Mouse (Mus musculus): ENCODE measurements around the gene Rfc4. TPM values are rescaled to one million over a fixed set of nuclear protein-coding genes. Genes with fewer than 3 reads are reported as not detected.
A peak's percentile ranks its signal among the peaks of the same experiment; 100 is the strongest.

Gene Rfc4
- polyA plus RNA-seq (2016; fragmentation: Nextera tagmentation; extraction: Ambion mirVana) = 175 and 179 TPM in 2 replicates

DNA sequence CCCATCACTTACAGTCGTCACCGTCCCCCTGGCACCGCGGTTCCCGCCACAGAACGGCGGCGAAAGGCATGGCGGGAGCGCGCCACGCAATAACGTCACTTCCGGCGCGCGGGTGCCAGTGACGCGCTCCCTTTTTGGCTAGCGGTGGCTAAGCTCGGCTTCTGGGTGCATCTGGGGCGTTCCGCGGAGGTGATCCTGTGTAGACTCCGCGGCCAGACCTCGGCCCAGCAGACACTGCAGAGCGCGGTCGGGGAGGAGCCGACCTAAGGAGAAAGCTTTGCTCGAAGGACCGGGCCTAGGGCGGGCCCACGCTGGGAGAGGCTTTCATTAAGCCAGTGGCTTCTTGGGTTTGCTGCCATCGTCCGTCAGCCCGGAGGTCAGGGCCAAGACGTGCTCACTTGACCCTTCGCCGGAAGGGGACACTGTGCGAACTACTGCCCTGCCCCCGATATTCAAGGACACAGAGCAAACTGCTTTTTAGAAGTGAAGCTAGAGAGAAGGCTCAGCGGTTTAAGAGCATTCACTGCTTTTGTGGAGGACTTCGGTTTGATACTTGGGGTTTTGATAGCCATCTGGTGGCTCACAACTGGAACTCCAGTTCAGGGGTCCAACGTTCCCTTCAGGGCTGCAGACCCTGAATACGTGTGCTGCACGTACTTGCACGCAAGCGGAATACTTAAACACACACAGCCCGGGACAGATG is at the start of gene Rfc4:
Rfc4 (minus strand) TSS at position 65 of the 703 bp plus-strand sequence.
- Histone ChIP-seq H3K36me3 (peaks cover 17% of the 10 kb centered on the region), H3K4me1 (replicated peaks) (peaks cover 12% of the 10 kb centered on the region), H3K9me3 (no peaks in the 10 kb centered on the region), H3K27ac (peak within 1 kb of the TSS; percentile 98), H3K4me3 (replicated peaks) (peak within 1 kb of the TSS; percentile 70), H3K9ac (replicated peaks) (peak within 1 kb of the TSS; percentile 86), H3K4me2 (peak within 1 kb of the TSS; percentile 62), H3K27me3 (no peaks in the 10 kb centered on the region)
- WGBS = under 1% methylated on average over 51 of the region's 51 CpGs
- ATAC-seq (ENCODE audit: insufficient number of reproducible peaks, insufficient read depth, low FRiP score, low TSS enrichment, low read depth) = peak; percentile 87

DNA sequence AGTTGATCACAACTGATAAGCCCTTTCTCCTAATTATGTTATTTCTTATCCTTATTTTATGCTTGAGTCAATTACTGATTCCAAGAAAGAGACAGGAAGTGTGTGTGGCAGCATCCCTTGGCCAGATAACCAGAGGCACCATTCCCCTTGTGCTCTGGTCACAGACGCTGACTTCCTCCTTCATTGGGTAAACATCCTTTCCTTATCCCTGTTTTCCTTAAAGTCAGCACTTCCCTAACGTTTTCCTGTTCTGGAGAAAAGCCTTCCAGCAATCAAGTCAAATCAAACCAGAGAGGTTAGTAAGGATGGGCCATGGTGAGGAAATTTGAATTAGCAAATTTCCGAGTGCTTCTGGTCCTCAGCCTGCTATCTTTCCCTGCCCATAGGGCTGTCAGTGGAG is 48.4 kb upstream of the Rfc4 start:
- H3K27ac ChIP-seq = no peak overlapping the region
- no peaks in the 10 kb centered on the region for H3K36me3 ChIP-seq
- no peak overlapping the region for H3K9ac ChIP-seq (replicated peaks)
- no peaks in the 10 kb centered on the region for H3K27me3 ChIP-seq
- H3K4me1 ChIP-seq (replicated peaks) = no peaks in the 10 kb centered on the region
- no peak for ATAC-seq (ENCODE audit: insufficient number of reproducible peaks, insufficient read depth, low FRiP score, low TSS enrichment, low read depth)
- 0 out of 2 replicates have a peak, but pooled peaks cover 7% of the 10 kb centered on the region for H3K9me3 ChIP-seq
- WGBS = 60% methylated on average over 3 of the region's 3 CpGs
- H3K4me3 ChIP-seq (replicated peaks) = no peak overlapping the region
- H3K4me2 ChIP-seq = no peak overlapping the region

DNA sequence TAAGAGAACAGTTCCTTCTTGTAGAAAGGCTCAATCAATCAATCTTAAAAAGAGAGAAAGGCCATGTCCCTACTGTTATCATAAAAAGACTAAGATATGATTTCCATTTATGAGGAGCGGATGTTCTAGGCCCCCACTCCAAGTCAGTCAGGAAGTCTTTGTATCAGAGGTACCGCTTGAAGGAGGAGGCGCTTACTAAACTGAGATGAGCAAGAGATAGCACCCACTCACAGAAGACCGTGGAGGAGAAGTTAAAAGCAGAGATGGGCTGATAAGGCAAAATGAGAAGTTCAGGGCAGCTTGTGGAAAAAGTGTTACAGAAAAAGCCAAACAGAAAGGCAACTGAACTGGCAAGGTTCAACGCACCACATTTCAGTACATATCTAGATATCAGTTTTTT is 47.3 kb upstream of the Rfc4 start:
- Histone ChIP-seq H3K4me1 (replicated peaks) (no peaks in the 10 kb centered on the region), H3K27ac (no peak overlapping the region), H3K4me3 (replicated peaks) (no peak overlapping the region), H3K9me3 (0 out of 2 replicates have a peak, but pooled peaks cover 7% of the 10 kb centered on the region), H3K36me3 (no peaks in the 10 kb centered on the region), H3K4me2 (no peak overlapping the region), H3K27me3 (no peaks in the 10 kb centered on the region), H3K9ac (replicated peaks) (no peak overlapping the region)
- WGBS = 93% methylated on average over 5 of the region's 5 CpGs
- no peak for ATAC-seq (ENCODE audit: insufficient number of reproducible peaks, insufficient read depth, low FRiP score, low TSS enrichment, low read depth)

DNA sequence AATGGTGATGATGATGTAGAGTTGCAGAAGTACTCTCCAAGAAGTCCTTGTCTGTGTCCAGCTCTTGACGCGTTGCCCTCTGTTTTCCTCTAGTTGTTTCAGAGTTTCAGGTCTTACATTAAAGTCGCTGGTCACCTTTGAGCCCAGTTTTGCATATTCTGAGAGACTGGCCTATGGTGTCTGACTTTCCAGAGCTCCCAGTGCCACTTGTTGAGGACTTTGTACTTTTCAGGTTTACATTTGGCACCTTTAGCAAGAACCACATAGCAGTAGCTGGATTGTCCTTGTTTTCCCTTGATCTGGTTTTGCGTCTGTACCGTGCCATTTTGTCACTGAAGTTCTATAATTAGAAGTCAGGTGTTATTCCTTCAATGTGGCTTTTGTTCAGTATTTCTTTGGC is 46.4 kb upstream of the Rfc4 start:
- ATAC-seq (ENCODE audit: insufficient number of reproducible peaks, insufficient read depth, low FRiP score, low TSS enrichment, low read depth) = no peak
- Histone ChIP-seq H3K9ac (replicated peaks) (no peak overlapping the region), H3K36me3 (no peaks in the 10 kb centered on the region), H3K4me3 (replicated peaks) (no peak overlapping the region), H3K27ac (no peak overlapping the region), H3K4me2 (no peak overlapping the region), H3K4me1 (replicated peaks) (no peaks in the 10 kb centered on the region), H3K9me3 (0 out of 2 replicates have a peak, but pooled peaks cover 7% of the 10 kb centered on the region), H3K27me3 (no peaks in the 10 kb centered on the region)
- WGBS = 92% methylated on average over 5 of the region's 5 CpGs

GRCm38 (mm10) chr16:23170813-23171212 is 43.3 kb upstream of the Rfc4 start:
- Histone ChIP-seq H3K9ac (replicated peaks) (no peak overlapping the region), H3K9me3 (0 out of 2 replicates have a peak, but pooled peaks cover 7% of the 10 kb centered on the region), H3K4me3 (replicated peaks) (no peak overlapping the region), H3K27me3 (no peaks in the 10 kb centered on the region), H3K4me2 (no peak overlapping the region), H3K27ac (no peak overlapping the region), H3K4me1 (replicated peaks) (no peaks in the 10 kb centered on the region), H3K36me3 (no peaks in the 10 kb centered on the region)
- no peak for ATAC-seq (ENCODE audit: insufficient number of reproducible peaks, insufficient read depth, low FRiP score, low TSS enrichment, low read depth)
- WGBS = 88% methylated on average over 3 of the region's 3 CpGs

DNA sequence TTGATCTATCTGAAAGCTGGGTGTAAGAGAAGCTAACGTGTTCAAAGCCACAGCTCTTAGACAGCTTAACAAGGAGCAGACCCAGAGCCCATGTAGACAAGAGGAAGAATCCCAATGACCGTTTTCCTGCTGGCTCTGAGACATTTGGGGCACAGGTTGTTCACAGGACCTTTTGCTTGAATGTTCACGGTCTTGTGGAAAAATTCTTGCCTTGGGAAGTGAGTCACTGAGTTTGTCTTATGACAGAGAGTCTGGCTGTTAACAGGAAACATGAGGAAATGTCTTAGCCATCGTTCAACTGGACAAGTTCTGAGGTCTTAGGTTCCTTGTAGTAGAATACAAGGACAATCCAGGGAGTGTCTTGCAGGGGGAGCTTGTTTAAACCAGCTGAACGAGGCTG is 39.5 kb upstream of the Rfc4 start:
- H3K36me3 ChIP-seq = no peaks in the 10 kb centered on the region
- H3K9ac ChIP-seq (replicated peaks) = no peak overlapping the region
- H3K27me3 ChIP-seq = no peaks in the 10 kb centered on the region
- H3K4me3 ChIP-seq (replicated peaks) = no peak overlapping the region
- no peak for ATAC-seq (ENCODE audit: insufficient number of reproducible peaks, insufficient read depth, low FRiP score, low TSS enrichment, low read depth)
- H3K4me2 ChIP-seq = no peak overlapping the region
- no peak overlapping the region for H3K27ac ChIP-seq
- no peaks in the 10 kb centered on the region for H3K4me1 ChIP-seq (replicated peaks)
- H3K9me3 ChIP-seq = no peaks in the 10 kb centered on the region
- 72% methylated on average over 5 of the region's 5 CpGs for WGBS

GRCm38 (mm10) chr16:23166646-23167045 is 39.1 kb upstream of the Rfc4 start:
- 90% methylated on average over 1 of the region's 1 CpGs for WGBS
- no peak overlapping the region for H3K4me3 ChIP-seq (replicated peaks)
- H3K27ac ChIP-seq = no peak overlapping the region
- H3K9ac ChIP-seq (replicated peaks) = no peak overlapping the region
- H3K27me3 ChIP-seq = no peaks in the 10 kb centered on the region
- no peaks in the 10 kb centered on the region for H3K9me3 ChIP-seq
- no peaks in the 10 kb centered on the region for H3K4me1 ChIP-seq (replicated peaks)
- ATAC-seq (ENCODE audit: insufficient number of reproducible peaks, insufficient read depth, low FRiP score, low TSS enrichment, low read depth) = no peak
- no peak overlapping the region for H3K4me2 ChIP-seq
- no peaks in the 10 kb centered on the region for H3K36me3 ChIP-seq

DNA sequence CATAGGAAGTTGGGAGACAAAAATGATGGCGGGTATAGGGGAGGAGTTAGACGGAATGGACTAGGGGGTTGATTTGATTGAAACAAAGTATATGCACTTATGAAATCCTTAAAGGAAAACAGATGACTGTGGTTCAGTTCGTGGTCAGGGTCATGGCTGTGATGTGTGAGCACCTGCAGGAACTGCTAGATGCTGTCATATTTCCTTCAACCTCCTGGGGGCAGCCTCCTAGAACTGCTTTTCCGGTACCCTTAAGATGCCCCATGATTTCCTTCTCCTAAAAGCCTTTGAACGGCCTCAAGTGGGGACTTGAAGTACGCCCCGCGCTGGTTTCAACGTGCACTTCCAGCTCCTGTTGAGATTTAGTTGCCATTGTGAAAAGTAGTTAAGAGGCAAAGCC is 37.9 kb upstream of the Rfc4 start:
- no peaks in the 10 kb centered on the region for H3K4me1 ChIP-seq (replicated peaks)
- ATAC-seq (ENCODE audit: insufficient number of reproducible peaks, insufficient read depth, low FRiP score, low TSS enrichment, low read depth) = no peak
- H3K9me3 ChIP-seq = no peaks in the 10 kb centered on the region
- WGBS = 56% methylated on average over 9 of the region's 9 CpGs
- H3K4me2 ChIP-seq = no peak overlapping the region
- no peak overlapping the region for H3K9ac ChIP-seq (replicated peaks)
- H3K27me3 ChIP-seq = no peaks in the 10 kb centered on the region
- no peaks in the 10 kb centered on the region for H3K36me3 ChIP-seq
- H3K27ac ChIP-seq = no peak overlapping the region
- no peak overlapping the region for H3K4me3 ChIP-seq (replicated peaks)

GRCm38 (mm10) chr16:23164443-23164842 is 36.9 kb upstream of the Rfc4 start:
- Histone ChIP-seq H3K9me3 (no peaks in the 10 kb centered on the region), H3K27me3 (no peaks in the 10 kb centered on the region), H3K27ac (no peak overlapping the region), H3K36me3 (no peaks in the 10 kb centered on the region), H3K9ac (replicated peaks) (no peak overlapping the region), H3K4me1 (replicated peaks) (no peaks in the 10 kb centered on the region), H3K4me2 (no peak overlapping the region), H3K4me3 (replicated peaks) (no peak overlapping the region)
- WGBS = 80% methylated on average over 6 of the region's 6 CpGs
- ATAC-seq (ENCODE audit: insufficient number of reproducible peaks, insufficient read depth, low FRiP score, low TSS enrichment, low read depth) = no peak

GRCm38 (mm10) chr16:23162116-23162515 is 34.6 kb upstream of the Rfc4 start:
- no peaks in the 10 kb centered on the region for H3K4me1 ChIP-seq (replicated peaks)
- no peak overlapping the region for H3K4me2 ChIP-seq
- 86% methylated on average over 3 of the region's 3 CpGs for WGBS
- H3K9ac ChIP-seq (replicated peaks) = no peak overlapping the region
- no peak for ATAC-seq (ENCODE audit: insufficient number of reproducible peaks, insufficient read depth, low FRiP score, low TSS enrichment, low read depth)
- H3K9me3 ChIP-seq = no peaks in the 10 kb centered on the region
- no peaks in the 10 kb centered on the region for H3K27me3 ChIP-seq
- no peaks in the 10 kb centered on the region for H3K36me3 ChIP-seq
- no peak overlapping the region for H3K27ac ChIP-seq
- H3K4me3 ChIP-seq (replicated peaks) = no peak overlapping the region

DNA sequence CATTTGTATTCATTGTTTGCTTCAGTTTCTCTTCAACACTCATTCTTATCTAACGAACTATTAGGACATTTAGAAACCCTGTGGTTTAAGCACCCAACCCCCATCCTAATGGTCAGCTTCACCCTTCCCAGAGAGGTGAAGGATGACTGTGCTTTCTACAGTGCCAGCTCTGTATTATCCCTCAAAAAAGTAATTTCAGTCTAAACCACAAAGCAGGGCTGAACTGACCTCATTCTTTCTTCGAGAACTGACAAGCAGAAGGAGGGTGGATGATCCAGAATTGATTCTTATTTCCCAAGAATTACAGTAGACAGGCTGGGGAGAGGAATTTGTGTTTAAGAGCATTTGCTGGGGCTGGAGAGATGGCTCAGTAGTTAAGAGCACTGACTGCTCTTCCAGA is 32.2 kb upstream of the Rfc4 start:
- Histone ChIP-seq H3K36me3 (no peaks in the 10 kb centered on the region), H3K9ac (replicated peaks) (no peak overlapping the region), H3K4me1 (replicated peaks) (no peaks in the 10 kb centered on the region), H3K4me3 (replicated peaks) (no peak overlapping the region), H3K4me2 (no peak overlapping the region), H3K9me3 (no peaks in the 10 kb centered on the region), H3K27me3 (no peaks in the 10 kb centered on the region), H3K27ac (no peak overlapping the region)
- no peak for ATAC-seq (ENCODE audit: insufficient number of reproducible peaks, insufficient read depth, low FRiP score, low TSS enrichment, low read depth)
- 74% methylated on average over 2 of the region's 2 CpGs for WGBS

DNA sequence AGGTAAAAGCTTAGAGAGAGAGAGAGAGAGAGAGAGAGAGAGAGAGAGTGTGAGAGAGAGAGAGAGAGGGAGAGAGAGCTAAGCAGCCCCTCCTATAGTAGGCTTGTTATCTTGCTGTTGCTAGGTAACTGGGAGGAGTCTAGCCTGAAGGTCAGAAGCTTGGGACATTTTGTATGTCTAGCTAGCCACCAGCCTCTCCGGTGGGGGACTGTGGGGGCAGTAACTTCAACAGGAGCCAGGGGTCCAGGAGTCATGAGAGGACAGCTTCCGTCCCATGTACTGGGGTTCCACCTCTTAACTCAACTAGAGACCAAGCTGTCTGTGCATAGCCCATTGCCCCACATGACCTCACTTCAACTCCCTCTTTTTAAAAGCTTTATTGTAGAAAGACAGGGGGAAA is 31.4 kb upstream of the Rfc4 start:
- Histone ChIP-seq H3K27me3 (no peaks in the 10 kb centered on the region), H3K9ac (replicated peaks) (no peak overlapping the region), H3K4me2 (no peak overlapping the region), H3K4me1 (replicated peaks) (no peaks in the 10 kb centered on the region), H3K36me3 (no peaks in the 10 kb centered on the region), H3K4me3 (replicated peaks) (no peak overlapping the region), H3K9me3 (no peaks in the 10 kb centered on the region), H3K27ac (no peak overlapping the region)
- 59% methylated on average over 2 of the region's 2 CpGs for WGBS
- no peak for ATAC-seq (ENCODE audit: insufficient number of reproducible peaks, insufficient read depth, low FRiP score, low TSS enrichment, low read depth)
